Mouse (Mus musculus): ENCODE data around the gene Plxna2. TPM values are rescaled to one million over a fixed set of nuclear protein-coding genes. Genes with fewer than 3 reads are reported as not detected.

Gene Plxna2
- total and polyA plus RNA-seq, 3 experiments, result under 0.01 to 0.03 TPM; not detected in 1

DNA sequence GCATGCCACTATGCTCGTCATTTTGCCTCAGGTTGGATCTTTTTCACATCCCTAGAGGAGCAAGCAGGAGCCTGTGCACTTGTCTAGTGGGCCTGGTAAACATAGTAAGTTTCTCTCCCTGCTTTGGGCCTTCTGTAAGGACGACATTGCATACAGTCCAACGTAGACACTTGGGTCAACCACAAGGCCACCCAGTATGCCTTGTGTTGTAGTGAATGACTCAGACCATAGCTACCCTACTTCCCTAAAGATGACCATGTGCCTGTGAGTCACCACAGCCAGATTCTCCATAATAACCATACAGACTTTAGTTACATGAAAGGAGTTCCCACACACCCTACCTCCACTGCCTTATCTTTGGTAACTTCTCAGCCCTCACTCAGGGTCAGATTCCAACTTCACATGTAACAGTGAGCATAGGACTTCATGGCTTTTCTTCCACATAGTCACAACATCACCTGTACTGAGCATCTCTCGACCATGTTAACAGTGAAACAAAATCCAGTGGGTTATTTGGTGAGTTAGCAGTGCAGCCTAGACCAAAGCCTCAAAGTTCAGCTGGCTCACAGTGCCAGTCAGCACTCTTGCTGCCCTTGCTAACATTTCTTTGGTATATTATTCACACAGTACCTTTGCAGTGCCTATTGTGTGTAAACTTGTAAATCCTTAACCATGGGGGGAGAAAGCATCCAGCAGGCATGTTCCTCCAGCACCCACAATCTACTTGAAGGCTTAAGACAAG lies 53.9 kb downstream of the Plxna2 start:
- Histone ChIP-seq H3K79me2 (ENCODE audit: control insufficient read depth, insufficient read depth, low read length, poor library complexity) (no peaks in the 10 kb centered on the region), H3K9me3 (replicated peaks; ENCODE audit: insufficient read depth, low read length) (no peaks in the 10 kb centered on the region), H3K4me1 (ENCODE audit: control insufficient read depth in 1 of 2, insufficient read depth in 2 of 2, low read length in 2 of 2) (peaks cover 29 to 39% of the 10 kb centered on the region in 2 experiments), H3K9ac (ENCODE audit: control insufficient read depth, low read depth, low read length, poor library complexity, severe bottlenecking) (no peak overlapping the region), H3K27me3 (ENCODE audit: control insufficient read depth in 1 of 2, insufficient read depth in 2 of 2, low read length in 2 of 2) (no peaks in the 10 kb centered on the region), H3K4me3 (ENCODE audit: control insufficient read depth in 1 of 2, insufficient read depth in 1 of 2, low read depth in 2 of 2, low read length in 2 of 2) (no peak overlapping the region), H3K27ac (ENCODE audit: control insufficient read depth, low read depth, low read length) (no peak overlapping the region), H3K36me3 (ENCODE audit: control insufficient read depth in 1 of 2, insufficient read depth in 2 of 2, low read length in 2 of 2) (peaks cover 0 to 39% of the 10 kb centered on the region in 2 experiments; a peak in 2 of 4 replicates)
- TF ChIP-seq POLR2AphosphoS5 (IDR thresholded peaks at IDR 0.05; ENCODE audit: borderline replicate concordance, low read depth, low read length) (no peak), EP300 (IDR thresholded peaks at IDR 0.05; ENCODE audit: low read depth in 1 of 2, low read length in 2 of 2) (0 out of 4 replicates have a peak, but pooled peaks of 1 of the 2 experiments have one; percentile 11), RAD21 (IDR thresholded peaks at IDR 0.05; ENCODE audit: low read depth, low read length) (no peak), JUND (IDR thresholded peaks at IDR 0.05; ENCODE audit: low read depth, low read length) (peak; percentile 18; the same call in 1 of the 2 replicates), CHD1 (IDR thresholded peaks at IDR 0.05; ENCODE audit: low read depth, low read length) (no peak), NELFE (IDR thresholded peaks at IDR 0.05; ENCODE audit: low read depth, low read length) (no peak)
- peak; percentile 27 for DNase-seq (ENCODE audit: low read depth, low spot score)

DNA sequence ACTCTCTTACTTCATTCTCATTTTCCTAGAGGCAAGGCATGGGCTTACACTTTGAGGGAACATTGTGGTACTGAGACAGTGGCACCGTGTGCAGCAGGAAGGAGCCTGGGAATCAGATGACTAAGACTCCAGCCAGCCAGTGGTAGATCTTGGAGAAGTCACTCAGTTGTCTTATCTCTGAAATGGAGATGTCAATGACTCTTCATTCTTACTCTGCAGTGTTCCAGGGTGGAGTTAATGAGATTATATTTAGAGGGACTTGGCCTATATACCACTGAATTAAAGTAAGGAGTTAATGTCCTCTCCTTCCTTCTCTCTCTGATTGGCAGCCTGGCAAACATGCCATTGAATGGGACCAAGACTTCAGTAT lies 54.5 kb downstream of the Plxna2 start:
- 0 out of 2 replicates have a peak overlapping the region, but pooled peaks have one; percentile 9 for H3K27ac ChIP-seq (ENCODE audit: control insufficient read depth, low read depth, low read length)

GRCm38 (mm10) chr1:194673229-194673628 lies 55.2 kb downstream of the Plxna2 start:
- no peaks in the 10 kb centered on the region for H3K27me3 ChIP-seq (ENCODE audit: control insufficient read depth in 1 of 2, insufficient read depth in 2 of 2, low read length in 2 of 2)
- peak; percentile 65 for DNase-seq (ENCODE audit: low read depth, low spot score)
- no peaks in the 10 kb centered on the region for H3K79me2 ChIP-seq (ENCODE audit: control insufficient read depth, insufficient read depth, low read length, poor library complexity)
- H3K4me3 ChIP-seq (ENCODE audit: control insufficient read depth in 1 of 2, insufficient read depth in 1 of 2, low read depth in 2 of 2, low read length in 2 of 2), result no peak overlapping the region
- peak overlapping the region; percentile 21; the same call in 1 of the 2 replicates for H3K27ac ChIP-seq (ENCODE audit: control insufficient read depth, low read depth, low read length)
- H3K9ac ChIP-seq (ENCODE audit: control insufficient read depth, low read depth, low read length, poor library complexity, severe bottlenecking), result no peak overlapping the region
- H3K9me3 ChIP-seq (replicated peaks; ENCODE audit: insufficient read depth, low read length), result no peaks in the 10 kb centered on the region
- peaks cover 0 to 39% of the 10 kb centered on the region in 2 experiments; a peak in 2 of 4 replicates for H3K36me3 ChIP-seq (ENCODE audit: control insufficient read depth in 1 of 2, insufficient read depth in 2 of 2, low read length in 2 of 2)
- H3K4me1 ChIP-seq (ENCODE audit: control insufficient read depth in 1 of 2, insufficient read depth in 2 of 2, low read length in 2 of 2), result peaks cover 29 to 39% of the 10 kb centered on the region in 2 experiments
- TF ChIP-seq EP300 (IDR thresholded peaks at IDR 0.05; ENCODE audit: low read depth in 1 of 2, low read length in 2 of 2), result peak; percentile 92 to 96
- no peak for TF ChIP-seq CHD1 (IDR thresholded peaks at IDR 0.05; ENCODE audit: low read depth, low read length)
- no peak for TF ChIP-seq MYB (IDR thresholded peaks at IDR 0.05; ENCODE audit: low read depth, low read length)
- TF ChIP-seq MXI1 (IDR thresholded peaks at IDR 0.05; ENCODE audit: low read depth, low read length), result 0 out of 2 replicates have a peak, but pooled peaks have one; percentile 34
- TF ChIP-seq NRF1 (IDR thresholded peaks at IDR 0.05; ENCODE audit: insufficient read depth, low read depth, low read length, poor library complexity, severe bottlenecking), result no peak
- TF ChIP-seq CTCF (IDR thresholded peaks at IDR 0.05 in 2 of 3, conservative IDR thresholded peaks at IDR 0.05 in 1 of 3; ENCODE audit: control insufficient read depth in 1 of 3, insufficient read depth in 1 of 3, low read depth in 2 of 3, low read length in 3 of 3, poor library complexity in 1 of 3, severe bottlenecking in 1 of 3), result no peak
- TF ChIP-seq GABPA (IDR thresholded peaks at IDR 0.05; ENCODE audit: low read depth, low read length), result no peak
- peak; percentile 88 for TF ChIP-seq RCOR1 (IDR thresholded peaks at IDR 0.05; ENCODE audit: low read depth, low read length)
- TF ChIP-seq USF1 (IDR thresholded peaks at IDR 0.05; ENCODE audit: low read depth, low read length), result peak; percentile 87
- peak; percentile 86 for TF ChIP-seq BHLHE40 (IDR thresholded peaks at IDR 0.05; ENCODE audit: borderline replicate concordance, low read depth, low read length)
- TF ChIP-seq NELFE (IDR thresholded peaks at IDR 0.05; ENCODE audit: low read depth, low read length), result no peak
- TF ChIP-seq E2F4 (IDR thresholded peaks at IDR 0.05; ENCODE audit: borderline replicate concordance, low read depth, low read length), result no peak
- TF ChIP-seq MYC (IDR thresholded peaks at IDR 0.05; ENCODE audit: low read depth, low read length), result peak; percentile 54; the same call in 1 of the 2 replicates
- TF ChIP-seq ETS1 (IDR thresholded peaks at IDR 0.05; ENCODE audit: low read depth, low read length), result peak; percentile 87
- no peak for TF ChIP-seq UBTF (IDR thresholded peaks at IDR 0.05; ENCODE audit: borderline replicate concordance, insufficient read depth, low read depth, low read length)
- TF ChIP-seq ZNF384 (IDR thresholded peaks at IDR 0.05; ENCODE audit: low read depth, low read length), result peak; percentile 26; the same call in 1 of the 2 replicates
- no peak for TF ChIP-seq RAD21 (IDR thresholded peaks at IDR 0.05; ENCODE audit: low read depth, low read length)
- TF ChIP-seq POLR2AphosphoS5 (IDR thresholded peaks at IDR 0.05; ENCODE audit: borderline replicate concordance, low read depth, low read length), result no peak
- TF ChIP-seq ZMIZ1 (IDR thresholded peaks at IDR 0.05; ENCODE audit: low read depth, low read length), result no peak

More for the DNA sequence above, 54.5 kb downstream of the Plxna2 start:
- Histone ChIP-seq H3K27me3 (ENCODE audit: control insufficient read depth in 1 of 2, insufficient read depth in 2 of 2, low read length in 2 of 2) (no peaks in the 10 kb centered on the region), H3K9ac (ENCODE audit: control insufficient read depth, low read depth, low read length, poor library complexity, severe bottlenecking) (no peak overlapping the region), H3K36me3 (ENCODE audit: control insufficient read depth in 1 of 2, insufficient read depth in 2 of 2, low read length in 2 of 2) (peaks cover 0 to 39% of the 10 kb centered on the region in 2 experiments; a peak in 2 of 4 replicates), H3K4me1 (ENCODE audit: control insufficient read depth in 1 of 2, insufficient read depth in 2 of 2, low read length in 2 of 2) (peaks cover 29 to 39% of the 10 kb centered on the region in 2 experiments), H3K9me3 (replicated peaks; ENCODE audit: insufficient read depth, low read length) (no peaks in the 10 kb centered on the region), H3K79me2 (ENCODE audit: control insufficient read depth, insufficient read depth, low read length, poor library complexity) (no peaks in the 10 kb centered on the region), H3K4me3 (ENCODE audit: control insufficient read depth in 1 of 2, insufficient read depth in 1 of 2, low read depth in 2 of 2, low read length in 2 of 2) (no peak overlapping the region)
- peak; percentile 39 for DNase-seq (ENCODE audit: low read depth, low spot score)
- TF ChIP-seq USF1 (IDR thresholded peaks at IDR 0.05; ENCODE audit: low read depth, low read length) (0 out of 2 replicates have a peak, but pooled peaks have one; percentile 14), GATA1 (IDR thresholded peaks at IDR 0.05; ENCODE audit: low read depth, low read length) (peak; percentile 52; the same call in 1 of the 2 replicates), POLR2AphosphoS5 (IDR thresholded peaks at IDR 0.05; ENCODE audit: borderline replicate concordance, low read depth, low read length) (no peak), RAD21 (IDR thresholded peaks at IDR 0.05; ENCODE audit: low read depth, low read length) (no peak)

Data from MEL (cell line).